Mouse (Mus musculus) natural killer cell, adult 2 months (primary cell): ENCODE measurements around the gene Ccr1l1.

Experiments
- DNase-seq, 2 experiments: peaks; one replicate each; pipeline ENCODE4 v3.0.0; 2022; ENCODE audit warnings: low spot score in 2 of 2

The Ccr1l1 gene

DNA sequence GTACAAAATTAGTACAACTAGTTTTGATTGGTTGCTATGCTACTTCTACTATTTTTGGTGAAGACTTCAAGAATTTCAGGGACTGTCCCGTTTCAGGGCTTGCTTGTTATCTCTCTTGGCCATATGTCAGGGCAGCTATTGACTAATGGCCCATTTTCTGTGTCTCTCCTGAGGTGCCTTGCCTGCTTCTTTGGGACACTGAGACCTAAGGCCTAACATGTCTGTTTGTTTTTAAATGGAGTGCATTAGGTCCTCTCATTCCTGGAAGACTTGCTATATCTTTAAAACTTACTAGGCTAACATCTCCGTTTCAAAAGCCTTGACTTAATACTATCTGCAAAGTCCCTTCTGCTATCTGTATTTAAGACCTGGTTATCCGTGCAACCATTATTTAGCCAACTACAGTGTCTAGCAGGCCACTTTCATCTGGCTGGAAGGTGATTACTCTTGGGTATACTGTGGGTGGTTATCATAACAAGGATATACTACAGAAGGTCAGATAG, 20.2 kb downstream of the Ccr1l1 start:
- no peak for DNase-seq

- DNase-seq: no peak
Observed at GRCm38 (mm10) chr9:123956892-123957291, 21.3 kb downstream of the Ccr1l1 start.

DNA sequence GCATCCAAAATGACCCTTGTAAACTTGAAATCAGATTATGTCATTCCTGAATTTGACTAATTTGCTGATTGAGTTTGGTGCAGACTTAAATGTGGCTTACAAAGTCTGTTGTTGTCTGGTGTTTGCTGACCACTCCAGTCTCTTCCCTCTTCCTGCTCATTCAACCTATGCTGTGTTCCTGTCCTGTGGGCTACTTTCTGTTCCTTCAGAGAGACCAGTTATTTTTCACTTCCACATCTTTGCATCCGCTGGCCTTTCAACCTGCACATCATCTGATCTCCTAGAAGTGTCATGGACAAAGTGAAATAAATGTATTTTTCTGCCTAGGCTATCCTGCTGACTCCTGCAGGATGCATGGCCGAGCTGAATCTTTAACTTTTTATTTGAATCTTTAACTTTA, 24.7 kb downstream of the Ccr1l1 start:
- DNase-seq: no peak

- DNase-seq: no peak
Observed at GRCm38 (mm10) chr9:123951176-123951575, 27.0 kb downstream of the Ccr1l1 start.

DNA sequence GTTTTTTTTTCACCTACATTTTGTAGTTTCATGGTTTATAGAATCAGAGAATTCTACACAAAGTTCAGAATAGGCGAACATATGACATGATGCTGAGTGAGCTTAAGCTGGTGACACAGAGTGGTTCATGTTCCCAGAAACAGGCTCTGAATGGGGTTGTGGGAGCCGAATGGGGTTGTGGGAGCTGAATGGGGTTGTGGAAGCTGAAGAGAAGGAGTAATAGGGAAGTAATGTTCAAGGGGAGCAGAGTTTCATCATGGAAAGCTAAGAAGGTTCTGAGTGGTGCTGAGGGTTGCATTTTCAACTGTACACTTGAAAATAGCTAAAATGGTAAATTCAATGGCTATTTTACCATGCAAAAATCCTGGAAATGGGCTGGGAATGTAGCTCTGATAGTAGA, 28.8 kb downstream of the Ccr1l1 start:
- DNase-seq: no peak

GRCm38 (mm10) chr9:123947815-123948214, 30.4 kb downstream of the Ccr1l1 start:
- DNase-seq: no peak

DNA sequence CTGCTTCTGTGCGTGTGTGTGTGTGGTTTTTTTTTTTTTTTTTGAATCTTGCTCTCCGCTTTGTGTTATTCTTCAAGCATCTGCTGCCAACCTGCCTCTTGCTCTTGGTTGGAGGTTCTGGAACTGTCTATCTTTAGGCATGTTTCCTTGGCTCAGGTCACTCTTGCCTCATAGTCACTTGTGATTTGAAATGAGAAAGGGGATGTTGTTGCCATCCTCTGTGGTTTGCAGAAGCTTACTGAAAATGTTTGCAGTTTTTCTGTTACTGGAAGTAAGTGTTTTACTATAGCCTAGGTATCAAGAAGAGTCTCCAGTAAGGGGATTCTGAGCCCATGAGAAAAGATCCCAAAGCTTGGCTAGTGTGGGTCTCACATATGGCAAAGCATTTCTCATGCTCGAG, 36.2 kb downstream of the Ccr1l1 start:
- DNase-seq: no peak

- DNase-seq: no peak
Observed at GRCm38 (mm10) chr9:123941316-123941715, 36.9 kb downstream of the Ccr1l1 start.

DNA sequence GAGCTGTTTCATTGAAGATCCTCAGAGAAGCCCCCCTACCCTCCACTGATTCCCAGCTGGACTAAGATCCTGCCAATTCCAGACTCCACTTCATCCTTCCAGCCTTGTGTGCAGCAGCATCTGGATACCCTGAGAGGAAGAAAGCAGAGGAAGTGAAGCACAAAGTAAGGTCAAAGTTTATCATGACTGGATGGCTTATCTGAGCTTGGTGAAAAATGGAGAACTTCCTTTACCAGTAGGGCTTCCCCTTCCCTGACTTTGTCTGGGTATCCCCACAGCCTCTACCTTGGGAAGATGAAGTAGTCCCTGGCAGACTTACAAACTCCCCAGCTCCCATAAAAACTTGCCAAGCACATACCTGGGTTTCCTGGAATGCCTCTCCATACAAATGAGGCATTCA, 37.6 kb downstream of the Ccr1l1 start:
- no peak for DNase-seq

- DNase-seq: no peak
Observed at GRCm38 (mm10) chr9:123940168-123940567, 38.0 kb downstream of the Ccr1l1 start.

DNA sequence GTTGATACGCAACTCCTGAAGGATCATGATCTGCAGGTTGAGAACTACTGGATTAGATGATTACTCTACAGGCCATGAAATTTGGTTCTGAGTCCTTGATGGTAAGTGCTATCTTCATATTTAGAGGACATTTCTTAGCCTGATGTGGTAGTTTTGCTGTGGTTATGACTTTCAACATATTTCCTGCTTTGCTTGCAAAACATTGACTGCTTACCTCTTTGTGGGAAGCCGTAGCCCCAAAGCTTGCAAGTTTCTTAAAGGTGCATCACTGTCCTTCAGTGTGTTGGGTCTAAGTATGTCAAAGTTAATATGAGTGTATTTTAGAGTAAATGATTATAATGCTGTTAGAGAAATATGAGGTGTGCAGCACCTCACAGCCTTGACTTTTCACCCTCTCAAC, 40.2 kb downstream of the Ccr1l1 start:
- DNase-seq: peak; percentile 47 to 64

GRCm38 (mm10) chr9:123936604-123937280, 41.5 kb downstream of the Ccr1l1 start:
- peak in 1 of 2 experiments; percentile 53 for DNase-seq

GRCm38 (mm10) chr9:123935776-123936175, 42.4 kb downstream of the Ccr1l1 start:
- no peak for DNase-seq

DNA sequence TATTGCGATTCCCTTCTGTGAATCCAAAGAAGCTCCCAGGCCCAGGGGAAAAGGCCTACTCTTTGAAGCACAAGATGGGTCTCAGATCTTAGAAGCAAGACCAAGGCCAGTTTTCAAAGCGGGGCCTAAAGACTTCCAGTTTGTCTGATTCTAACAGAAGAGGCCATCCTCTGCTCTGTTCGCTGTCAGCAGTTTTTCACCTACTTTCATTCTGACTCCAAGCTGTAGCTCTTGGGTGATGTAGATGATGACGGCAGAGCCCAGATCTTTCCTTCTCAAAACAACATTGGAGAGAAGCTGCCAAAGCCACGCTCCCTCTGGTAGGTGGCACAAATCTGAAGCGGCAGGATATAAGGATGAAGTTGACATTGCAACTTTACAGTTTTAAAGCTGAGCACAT, 42.9 kb downstream of the Ccr1l1 start:
- no peak for DNase-seq

- DNase-seq: no peak
Observed at GRCm38 (mm10) chr9:123933716-123934445, 44.3 kb downstream of the Ccr1l1 start.

DNA sequence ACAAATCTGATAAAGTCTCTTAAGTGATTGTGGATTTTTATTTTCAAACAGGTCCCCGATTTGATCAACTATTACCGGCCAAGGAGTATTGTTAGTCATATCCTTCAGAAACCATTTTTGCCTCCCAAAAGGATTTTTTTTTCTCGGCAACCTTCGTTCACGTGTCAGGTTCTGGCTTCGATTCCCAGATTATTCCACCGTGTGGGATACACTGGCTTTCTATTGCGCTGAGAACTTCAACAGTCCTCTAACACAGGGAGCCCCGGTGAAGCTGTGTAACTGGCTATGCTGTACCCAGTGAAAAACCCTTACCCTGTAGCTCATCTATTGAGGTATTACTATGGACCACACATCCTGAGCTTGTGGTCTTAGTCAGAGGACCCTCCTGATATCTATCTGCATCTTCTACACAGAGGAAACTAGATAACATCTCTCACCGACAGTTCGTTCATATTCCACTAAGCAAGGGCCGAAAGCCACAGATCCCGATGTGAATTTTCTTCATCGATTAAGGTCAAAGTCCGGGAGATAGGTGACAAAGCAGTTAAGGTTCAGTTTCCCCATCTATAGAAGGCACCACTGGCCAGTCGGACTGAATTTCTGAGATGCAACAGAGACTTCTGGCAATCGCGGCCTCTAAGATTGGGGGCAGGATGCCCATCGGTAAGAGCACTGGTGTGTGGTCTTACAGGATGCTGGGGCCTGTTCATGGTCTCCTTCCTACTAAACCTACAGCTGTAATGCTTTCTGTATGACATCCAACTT, 45.1 kb downstream of the Ccr1l1 start:
- no peak for DNase-seq

GRCm38 (mm10) chr9:123931761-123932700, 46.2 kb downstream of the Ccr1l1 start:
- peak; percentile 55 to 60 for DNase-seq

- no peak for DNase-seq
Observed at GRCm38 (mm10) chr9:123930926-123931325, 47.3 kb downstream of the Ccr1l1 start.

DNA sequence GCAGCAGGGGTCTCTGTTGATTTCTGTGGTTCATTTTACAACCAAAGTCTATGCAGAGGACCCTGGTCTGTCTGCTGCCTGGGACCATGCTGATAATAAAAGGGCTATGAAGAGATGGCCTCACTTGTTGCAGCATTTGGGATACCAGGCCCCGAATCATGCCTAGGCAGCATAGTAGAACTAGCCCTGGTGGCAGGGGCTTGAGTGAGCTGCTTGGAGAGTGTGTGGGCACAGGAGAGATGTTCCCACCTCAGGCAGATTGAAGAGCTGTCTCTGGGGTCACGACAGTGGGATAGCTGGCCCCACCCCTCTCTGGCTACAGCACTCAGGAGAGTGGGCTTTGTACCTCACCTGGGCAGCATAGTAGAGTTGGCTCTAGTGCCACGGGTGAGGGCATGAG, 47.7 kb downstream of the Ccr1l1 start:
- no peak for DNase-seq

DNA sequence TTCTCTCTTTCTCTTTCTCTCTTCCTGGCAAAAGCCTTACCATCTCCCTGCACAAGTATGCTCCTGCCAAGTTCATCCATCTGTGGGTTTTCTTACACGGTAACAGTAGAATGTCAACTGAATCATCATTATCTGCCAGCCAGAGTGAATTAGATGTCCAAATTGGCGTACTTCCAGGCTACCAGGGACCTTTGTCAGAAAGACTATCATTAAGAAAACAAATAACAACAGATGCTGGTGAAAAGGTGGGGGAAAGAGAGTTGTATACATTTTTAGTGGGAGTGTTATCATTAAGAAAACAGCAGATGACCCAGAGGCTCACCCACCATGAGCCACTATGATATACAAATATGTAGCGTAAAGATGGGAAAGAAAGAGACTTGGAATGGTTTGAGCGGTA, 48.3 kb downstream of the Ccr1l1 start:
- DNase-seq: no peak

GRCm38 (mm10) chr9:123928759-123929246, 49.4 kb downstream of the Ccr1l1 start:
- peak; percentile 83 to 87 for DNase-seq
